Mouse (Mus musculus): ENCODE measurements around the gene Serpina12.

Gene Serpina12

GRCm38 (mm10) chr12:104044343-104044742 is at the start of gene Serpina12:
Serpina12 (minus strand) TSS chr12:104044443.
- POLR2A ChIA-PET: no interaction called here

DNA sequence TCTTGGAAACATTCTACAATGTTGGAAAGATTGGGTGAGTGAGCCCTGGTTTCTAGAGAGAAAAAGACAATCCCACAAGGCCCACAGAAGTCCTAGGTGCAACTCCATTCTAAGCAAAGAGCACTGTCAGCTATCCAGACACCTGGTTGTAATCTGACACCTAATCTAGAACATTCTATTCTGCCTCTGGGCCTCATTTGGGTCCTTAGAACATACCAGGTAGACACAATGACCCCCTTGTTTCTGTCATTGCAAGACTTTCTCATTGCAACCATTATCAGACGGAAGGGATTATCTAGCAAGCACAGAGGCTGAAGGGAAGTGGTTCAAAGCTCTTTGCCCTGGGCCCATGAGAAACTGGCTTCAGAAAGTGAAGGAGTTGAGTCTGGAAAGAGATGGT is 47.1 kb upstream of the Serpina12 start:
- POLR2A ChIA-PET: no interaction called here
- CTCF ChIA-PET: no interaction called here

More at GRCm38 (mm10) chr12:104044343-104044742, at the start of gene Serpina12:
- CTCF ChIA-PET: interaction anchor here in 2 of 4 experiments (0.6 to 1.1 kb wide), 3 partner anchors 23 to 881 kb away, joined by 3 to 7 read pairs (median 6); no protein-coding TSS in a partner anchor

GRCm38 (mm10) chr12:104090119-104090518 is 45.9 kb upstream of the Serpina12 start:
- CTCF ChIA-PET: interaction anchor here in 1 of 4 experiments (1.3 kb wide), 1 partner anchor 329 kb away, joined by 3 read pairs; no protein-coding TSS in a partner anchor
- POLR2A ChIA-PET: no interaction called here

DNA sequence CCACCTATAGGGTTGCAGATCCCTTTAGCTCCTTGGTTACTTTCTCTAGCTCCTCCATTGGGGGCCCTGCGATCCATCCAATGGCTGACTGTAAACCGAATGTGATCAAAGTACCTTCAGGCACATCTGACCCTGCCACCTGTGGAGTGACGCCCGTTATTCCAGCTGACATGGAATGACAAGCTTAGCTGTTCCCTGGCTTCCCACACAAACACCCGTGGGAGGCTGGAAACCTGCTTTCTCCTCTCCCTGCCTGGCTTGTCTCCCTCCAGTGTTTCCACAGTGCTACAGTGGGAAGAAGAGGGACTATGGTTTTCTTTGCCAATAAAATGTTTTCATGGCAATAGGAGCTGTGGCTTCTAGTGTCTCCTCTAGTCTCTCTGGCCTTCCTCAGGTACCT is 28.0 kb upstream of the Serpina12 start:
- CTCF ChIA-PET: interaction anchor here in 2 of 4 experiments (0.6 to 1.1 kb wide), 2 partner anchors 14 to 646 kb away, joined by 3 read pairs; no protein-coding TSS in a partner anchor
- POLR2A ChIA-PET: no interaction called here

DNA sequence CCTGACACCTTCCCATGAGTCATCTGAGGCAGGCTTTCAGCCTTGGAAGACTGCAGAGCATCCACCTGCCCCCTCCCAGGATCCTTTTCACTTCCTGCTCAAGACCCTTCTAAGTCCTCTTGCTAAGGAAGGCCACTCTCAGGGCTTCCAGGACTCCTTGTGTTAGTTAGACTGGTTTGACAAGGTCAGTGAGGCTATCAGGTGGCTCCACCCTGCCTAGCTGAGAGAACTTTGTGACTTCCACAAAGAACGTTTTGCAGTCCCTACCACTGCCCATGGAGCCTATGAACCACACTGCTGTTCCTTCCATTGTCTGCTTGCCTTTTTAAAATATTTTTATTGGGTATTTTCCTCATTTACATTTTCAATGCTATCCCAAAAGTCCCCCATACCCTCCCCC is 27.5 kb upstream of the Serpina12 start:
- CTCF ChIA-PET: interaction anchor here in 2 of 4 experiments (0.6 to 1.1 kb wide), 2 partner anchors 13 to 647 kb away, joined by 3 read pairs; no protein-coding TSS in a partner anchor

DNA sequence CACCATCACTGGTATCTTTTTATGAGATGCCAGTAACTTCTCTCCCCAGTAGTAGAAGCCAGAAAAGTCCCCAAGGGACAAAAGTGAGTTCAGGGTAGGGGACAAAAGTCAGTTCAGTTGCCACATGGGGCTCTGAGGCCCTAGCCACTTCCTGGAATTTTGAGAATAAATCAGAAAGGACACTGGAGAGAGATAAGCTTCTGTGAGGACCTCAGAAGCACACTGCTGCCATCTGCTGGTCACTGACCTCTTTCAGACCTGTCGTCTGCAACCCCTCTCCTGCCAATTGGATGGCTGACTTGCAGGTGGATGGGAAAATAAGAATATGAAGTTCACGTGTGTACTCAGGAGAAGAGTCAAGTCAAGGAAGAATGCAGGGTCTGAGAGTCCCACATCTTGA is 25.4 kb upstream of the Serpina12 start:
- CTCF ChIA-PET: interaction anchor here (0.6 to 3.1 kb wide), 14 partner anchors 9 to 364 kb away, joined by 3 to 14 read pairs (median 4); no protein-coding TSS in a partner anchor

More for the DNA sequence above, 27.5 kb upstream of the Serpina12 start:
- POLR2A ChIA-PET: no interaction called here

GRCm38 (mm10) chr12:104067549-104067948 is 23.3 kb upstream of the Serpina12 start:
- ChIA-PET POLR2A (interaction anchor here in 2 of 4 experiments (0.9 to 1.0 kb wide), 3 partner anchors 356 to 367 kb away, joined by 3 read pairs; no protein-coding TSS in a partner anchor), CTCF (interaction anchor here (0.6 to 3.1 kb wide), 16 partner anchors 8 to 872 kb away, joined by 3 to 31 read pairs (median 4); partner anchors contain the start of gene Serpina12 (in 1 of the 4))

More for the DNA sequence above, 25.4 kb upstream of the Serpina12 start:
- POLR2A ChIA-PET: interaction anchor here in 1 of 4 experiments (0.6 to 1.2 kb wide), 2 partner anchors 74 to 349 kb away, joined by 3 read pairs; no protein-coding TSS in a partner anchor

- POLR2A ChIA-PET: interaction anchor here in 1 of 4 experiments (0.8 kb wide), 1 partner anchor 312 kb away, joined by 3 read pairs; no protein-coding TSS in a partner anchor
- CTCF ChIA-PET: interaction anchor here (0.6 to 2.6 kb wide), 11 partner anchors 9 to 360 kb away, joined by 3 to 31 read pairs (median 4); partner anchors contain the start of gene Serpina12 (in 1 of the 4)
Measured at GRCm38 (mm10) chr12:104066241-104066640, 22.0 kb upstream of the Serpina12 start.

- ChIA-PET POLR2A (interaction anchor here in 1 of 4 experiments (1.3 to 1.5 kb wide), 2 partner anchors 36 to 322 kb away, joined by 3 read pairs; no protein-coding TSS in a partner anchor), CTCF (interaction anchor here in 2 of 4 experiments (0.6 to 1.6 kb wide), 5 partner anchors 30 to 875 kb away, joined by 3 to 5 read pairs (median 4); no protein-coding TSS in a partner anchor)
Measured at GRCm38 (mm10) chr12:104064996-104065395, 20.8 kb upstream of the Serpina12 start.

GRCm38 (mm10) chr12:104064532-104064931 is 20.3 kb upstream of the Serpina12 start:
- CTCF ChIA-PET: interaction anchor here in 3 of 4 experiments (0.5 to 1.6 kb wide), 6 partner anchors 11 to 875 kb away, joined by 3 to 5 read pairs (median 4); no protein-coding TSS in a partner anchor
- POLR2A ChIA-PET: interaction anchor here in 2 of 4 experiments (0.7 to 1.5 kb wide), 3 partner anchors 35 to 358 kb away, joined by 3 read pairs; no protein-coding TSS in a partner anchor

DNA sequence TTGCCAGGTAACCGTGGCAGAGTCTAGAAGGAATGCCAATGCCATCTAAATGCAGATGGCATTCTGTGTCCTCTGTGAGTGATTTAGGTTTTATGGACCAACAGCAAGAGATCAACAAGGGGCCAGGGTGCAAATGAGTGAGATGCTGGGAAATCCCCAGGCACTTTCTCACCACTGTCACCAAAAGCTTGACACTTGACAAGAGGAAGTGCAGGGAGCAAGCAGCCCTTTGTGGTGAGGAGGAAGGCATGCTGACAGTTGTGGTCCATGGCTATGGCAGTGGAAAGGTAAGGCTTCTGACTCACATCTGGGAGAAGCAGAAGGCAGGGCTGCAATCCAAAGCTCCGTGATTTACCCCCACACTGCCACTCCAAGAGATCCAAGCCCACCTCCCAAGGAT is 17.6 kb upstream of the Serpina12 start:
- ChIA-PET CTCF (no interaction called here), POLR2A (no interaction called here)

- ChIA-PET CTCF (interaction anchor here in 3 of 4 experiments (0.6 to 1.7 kb wide), 5 partner anchors 7 to 1277 kb away, joined by 3 to 11 read pairs (median 4); no protein-coding TSS in a partner anchor), POLR2A (interaction anchor here in 1 of 4 experiments (0.7 kb wide), 1 partner anchor 29 kb away, joined by 6 read pairs; no protein-coding TSS in a partner anchor)
Measured at GRCm38 (mm10) chr12:104060126-104060525, 15.9 kb upstream of the Serpina12 start.

- POLR2A ChIA-PET: no interaction called here
- CTCF ChIA-PET: no interaction called here
Measured at GRCm38 (mm10) chr12:104057531-104057930, 13.3 kb upstream of the Serpina12 start.

GRCm38 (mm10) chr12:104057050-104057449 is 12.8 kb upstream of the Serpina12 start:
- POLR2A ChIA-PET: no interaction called here
- CTCF ChIA-PET: no interaction called here

DNA sequence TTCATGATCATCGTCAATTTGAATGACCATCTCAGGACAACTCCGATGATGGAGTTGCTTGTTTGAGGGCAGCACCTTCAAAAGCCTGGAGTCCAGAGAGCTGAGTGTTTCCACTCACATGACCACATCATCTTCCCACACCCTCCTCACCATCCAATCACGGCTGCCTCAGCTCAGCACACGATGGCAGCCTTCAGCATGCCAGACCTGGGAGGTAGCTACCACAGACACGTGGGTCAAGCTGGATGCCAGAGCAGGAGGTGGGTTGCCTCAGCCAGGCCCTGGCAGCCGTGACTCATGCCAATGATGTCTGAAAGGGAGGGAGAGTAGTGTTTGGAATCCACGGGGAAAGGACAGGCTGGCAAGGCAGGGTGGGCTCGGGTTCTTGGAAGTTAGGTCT is 11.5 kb upstream of the Serpina12 start:
- ChIA-PET CTCF (interaction anchor here in 1 of 4 experiments (1.2 kb wide), 1 partner anchor 11 kb away, joined by 3 read pairs; no protein-coding TSS in a partner anchor), POLR2A (no interaction called here)

DNA sequence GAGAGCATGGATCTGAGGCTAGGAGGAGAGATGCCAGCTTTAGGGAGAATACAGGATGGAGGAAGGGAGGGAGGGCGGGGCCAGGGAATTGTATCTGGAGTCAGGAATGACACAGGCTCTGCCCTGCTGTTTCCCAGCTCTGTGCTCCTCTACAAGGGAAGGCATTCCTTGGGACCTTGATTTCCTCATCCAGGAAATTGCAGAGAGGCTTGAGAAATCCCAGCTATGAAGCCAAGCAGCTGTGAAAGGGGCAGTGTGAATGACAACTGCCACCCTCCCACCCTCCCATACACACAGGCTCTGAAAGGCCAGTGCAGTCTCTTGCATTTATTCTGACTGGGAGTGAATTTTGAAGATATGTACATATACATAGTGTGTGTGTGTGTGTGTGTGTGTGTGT is 9.8 kb upstream of the Serpina12 start:
- ChIA-PET CTCF (interaction anchor here in 2 of 4 experiments (0.6 to 0.9 kb wide), 2 partner anchors 10 to 76 kb away, joined by 3 read pairs; no protein-coding TSS in a partner anchor), POLR2A (interaction anchor here in 1 of 4 experiments (0.7 kb wide), 1 partner anchor 634 kb away, joined by 3 read pairs; no protein-coding TSS in a partner anchor)

DNA sequence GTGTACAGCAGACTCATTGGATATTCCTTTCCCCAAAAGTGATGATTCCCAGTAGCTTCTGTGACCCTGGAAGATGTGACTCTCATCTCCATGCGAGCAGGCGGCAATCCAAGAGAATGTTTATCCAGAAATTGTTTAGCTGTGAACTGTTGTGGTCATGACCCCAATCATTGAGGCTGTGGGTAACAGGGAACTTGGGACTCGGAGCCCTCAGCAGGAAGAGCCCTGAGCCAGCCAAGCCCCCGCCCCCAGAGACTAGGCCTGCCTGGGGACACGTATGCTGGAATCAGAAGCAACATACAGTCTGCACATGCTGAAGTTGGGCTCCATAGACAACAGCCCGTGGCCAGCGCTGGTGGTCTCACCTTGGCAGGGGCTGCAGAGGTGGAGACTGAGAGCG is 1.5 kb upstream of the Serpina12 start:
- ChIA-PET CTCF (no interaction called here), POLR2A (no interaction called here)

DNA sequence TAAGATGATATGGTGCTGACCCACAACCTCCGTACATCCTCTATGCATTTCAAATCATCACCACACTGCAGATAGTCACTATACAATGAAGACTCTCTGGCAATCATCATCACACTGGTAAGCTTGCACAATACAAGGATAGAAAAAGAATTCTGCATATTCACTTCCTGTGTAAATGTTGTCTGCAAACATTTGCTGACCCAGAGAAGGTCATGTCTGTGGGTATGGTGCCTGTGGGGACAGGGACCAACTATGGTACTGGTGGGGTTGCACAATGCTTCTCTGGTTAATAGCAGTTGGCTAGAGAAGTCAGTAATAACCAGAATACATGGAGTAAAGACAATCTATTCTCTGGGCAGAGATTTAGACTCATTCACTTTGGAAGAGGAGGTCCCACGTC is 1.5 kb downstream of the Serpina12 start:
- CTCF ChIA-PET: interaction anchor here in 1 of 4 experiments (0.8 kb wide), 1 partner anchor 46 kb away, joined by 7 read pairs; no protein-coding TSS in a partner anchor

GRCm38 (mm10) chr12:104041401-104041800 is 2.8 kb downstream of the Serpina12 start:
- CTCF ChIA-PET: interaction anchor here in 2 of 4 experiments (1.1 to 1.3 kb wide), 2 partner anchors 64 to 377 kb away, joined by 3 to 5 read pairs; no protein-coding TSS in a partner anchor
- POLR2A ChIA-PET: interaction anchor here in 1 of 4 experiments (0.7 to 1.0 kb wide), 2 partner anchors 9 to 18 kb away, joined by 3 read pairs; no protein-coding TSS in a partner anchor

More for the DNA sequence above, 1.5 kb downstream of the Serpina12 start:
- POLR2A ChIA-PET: no interaction called here

- ChIA-PET POLR2A (no interaction called here), CTCF (no interaction called here)
Measured at GRCm38 (mm10) chr12:104038181-104038580, 6.1 kb downstream of the Serpina12 start.
